Mouse (Mus musculus) right cerebral cortex, postnatal 14 days (tissue): Measurements from ENCODE around the gene Clca4b.
"Not testable (repeated sequence)": the region's sequence is repeated elsewhere in the genome, so short reads cannot be mapped to it uniquely, and the experiment has no call there.

Experiments used
- DNase-seq: peaks from one replicate; pipeline ENCODE4 v3.0.0; 2022

Clca4b gene

DNA sequence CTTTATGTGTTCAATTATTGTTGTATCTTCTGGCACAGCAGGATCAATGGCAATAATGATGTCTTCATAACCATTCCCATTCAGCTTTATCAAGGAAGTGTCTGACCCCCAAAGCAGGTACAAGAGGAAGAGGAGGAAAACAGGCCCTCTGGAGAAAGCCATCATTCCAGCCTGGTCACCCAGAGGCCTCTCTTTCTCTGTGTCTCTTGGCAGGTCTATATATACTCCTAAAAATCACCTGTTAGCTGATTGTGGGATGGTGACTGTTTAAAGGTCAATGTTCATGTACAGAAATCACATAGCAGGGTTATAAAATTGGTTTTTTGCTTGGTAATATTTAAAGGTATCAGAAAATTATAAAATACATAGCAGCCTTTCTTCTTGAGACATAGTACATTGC is at the start of gene Clca4b:
Gene Clca4b (minus strand): TSS at position 195 of the 400 bp plus-strand sequence.
- DNase-seq = no peak

DNA sequence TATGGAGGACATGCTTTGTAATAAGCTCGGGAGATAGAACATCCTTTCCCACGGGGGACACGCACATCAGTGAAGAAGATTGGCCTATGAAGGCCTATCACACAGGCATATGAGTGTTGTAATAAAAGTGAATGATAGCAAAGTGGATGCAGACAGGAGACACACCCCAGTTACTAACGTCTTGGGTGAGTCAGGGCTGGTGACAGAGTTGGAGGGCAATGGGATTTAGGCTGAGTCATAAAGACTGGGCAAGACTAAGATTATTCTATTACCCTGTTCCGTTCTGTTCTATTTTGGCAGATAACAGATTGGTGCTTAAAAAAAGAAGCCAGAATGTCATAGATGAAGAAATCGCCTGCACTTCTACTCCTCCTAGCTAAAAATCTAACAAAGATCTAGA is 48.2 kb upstream of the Clca4b start:
- no peak for DNase-seq

DNA sequence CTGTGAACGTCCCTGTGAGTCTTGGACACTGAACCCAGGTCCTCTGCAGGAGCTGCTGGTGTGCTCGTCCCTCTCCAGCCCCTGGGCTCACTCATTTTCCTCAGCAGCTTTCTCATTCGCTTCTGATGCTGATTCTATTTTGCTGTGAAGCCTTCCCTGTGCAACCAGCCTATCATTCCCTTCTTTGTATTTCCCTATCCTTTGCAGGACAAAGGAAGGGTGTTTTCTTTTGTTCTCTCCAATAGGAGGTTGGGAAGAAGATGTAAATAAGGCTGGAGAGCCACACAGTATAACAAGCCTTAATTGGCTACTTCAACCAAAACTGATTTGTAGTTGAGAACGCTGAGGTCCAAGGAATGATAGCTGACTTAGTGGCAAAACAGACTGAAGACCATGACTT is 45.3 kb upstream of the Clca4b start:
- no peak for DNase-seq

DNA sequence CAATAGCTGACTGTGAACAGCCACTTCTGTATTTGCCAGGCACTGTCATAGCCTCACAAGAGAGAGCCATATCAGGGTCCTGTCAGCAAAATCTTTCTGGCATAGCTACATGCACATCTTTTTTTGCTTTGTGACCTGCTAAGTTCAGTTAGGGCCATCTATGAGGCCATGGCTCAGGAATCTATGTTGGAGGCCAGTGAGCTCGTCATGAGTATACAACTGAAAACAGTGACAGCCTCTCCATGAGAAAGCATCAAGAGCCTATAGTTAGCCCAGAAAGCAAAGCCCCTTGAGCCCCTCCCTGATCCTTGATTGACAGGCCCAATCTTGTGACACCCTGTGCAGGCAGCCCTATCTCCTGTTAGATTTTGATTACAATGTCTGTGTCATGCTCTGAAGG is 43.8 kb upstream of the Clca4b start:
- no peak for DNase-seq

DNA sequence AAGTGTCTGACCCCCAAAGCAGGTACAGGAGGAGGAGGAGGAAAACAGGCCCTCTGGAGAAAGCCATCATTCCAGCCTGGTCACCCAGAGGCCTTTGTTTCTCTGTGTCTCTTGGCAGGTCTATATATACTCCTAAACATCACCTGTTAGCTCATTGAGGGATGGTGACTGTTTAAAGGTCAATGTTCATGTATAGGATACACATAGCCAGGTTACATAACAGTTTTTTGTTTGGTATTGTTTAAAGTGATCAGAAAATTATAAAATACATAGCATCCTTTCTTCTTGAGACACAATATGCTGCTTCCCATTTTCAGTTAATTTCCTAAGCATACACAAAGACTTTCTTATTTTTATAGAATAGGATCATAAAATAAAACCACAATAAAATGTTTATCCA is 42.6 kb upstream of the Clca4b start, which contains the start of gene Clca4a:
Gene Clca4a (minus strand): TSS at position 101 of the 400 bp plus-strand sequence.
- no peak for DNase-seq

DNA sequence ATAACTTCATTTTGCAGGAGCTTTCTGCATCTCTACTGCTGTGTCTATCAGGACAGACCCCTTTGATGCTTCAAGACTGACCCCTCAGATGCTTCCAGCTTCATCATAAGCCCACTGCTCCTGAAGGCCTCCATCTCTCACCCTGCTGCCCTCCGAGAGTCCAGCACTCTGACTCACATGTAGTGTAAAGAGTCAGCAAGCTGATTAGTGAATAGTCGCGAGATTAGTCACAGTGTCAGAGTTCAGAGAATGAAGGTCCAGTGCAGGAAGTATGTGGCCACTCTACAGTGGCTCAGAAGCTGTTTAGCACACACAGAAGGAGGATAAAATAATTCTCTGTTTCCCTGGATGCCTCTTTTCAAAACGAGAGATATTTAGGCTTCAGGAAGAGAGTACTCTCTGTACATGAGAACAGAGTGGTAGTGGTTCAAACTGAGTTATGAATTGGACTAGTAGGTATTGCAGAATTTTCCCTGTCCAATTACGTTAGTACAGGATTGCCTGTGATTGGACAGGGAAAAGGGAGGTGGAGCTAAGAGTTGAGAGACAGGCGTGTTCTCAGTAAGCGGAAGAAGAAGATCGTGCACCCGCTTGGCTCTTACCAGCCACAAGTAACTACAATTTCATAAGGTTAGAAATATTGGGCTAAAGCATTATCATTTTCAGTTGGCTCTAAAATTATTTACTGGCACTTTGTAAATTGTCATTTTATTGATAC is 39.4 kb upstream of the Clca4b start:
- DNase-seq = no peak

DNA sequence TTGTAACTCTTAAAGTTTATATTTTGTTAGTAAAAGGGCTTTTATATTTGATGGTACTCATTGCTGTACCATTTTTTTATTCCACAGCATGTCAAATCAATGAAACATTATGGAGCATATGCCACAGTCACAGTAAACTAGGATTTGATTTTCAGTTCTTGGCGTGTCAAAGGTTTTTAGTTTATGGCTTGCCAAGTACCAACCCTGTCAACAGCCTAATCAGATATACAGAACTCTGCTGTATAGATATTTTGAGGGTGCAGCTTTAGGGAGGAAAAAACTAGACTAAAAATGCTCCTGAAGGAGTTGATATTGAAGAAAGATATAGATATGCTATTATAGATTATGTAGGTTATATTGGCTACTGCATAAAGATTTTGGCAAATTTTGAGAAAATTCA is 37.4 kb upstream of the Clca4b start:
- DNase-seq = no peak

DNA sequence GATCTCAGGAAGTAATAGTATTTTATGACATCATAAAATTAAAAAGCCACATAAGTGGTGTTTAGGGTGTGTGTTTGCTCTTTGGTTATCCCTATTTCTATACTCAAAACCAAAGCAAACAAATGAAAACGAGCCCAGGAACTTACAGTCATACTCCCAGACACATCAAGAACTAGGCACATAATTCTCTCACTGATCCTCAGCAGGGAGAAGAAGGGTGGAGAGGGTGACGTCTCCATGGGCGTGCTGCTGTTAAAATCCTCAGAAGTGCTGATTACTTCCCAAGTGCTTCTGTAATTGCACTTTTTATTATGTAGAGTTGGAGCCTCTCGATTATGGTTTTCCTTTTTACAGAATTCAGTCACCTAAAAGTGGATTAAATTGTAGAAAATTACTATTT is 33.7 kb upstream of the Clca4b start:
- no peak for DNase-seq

DNA sequence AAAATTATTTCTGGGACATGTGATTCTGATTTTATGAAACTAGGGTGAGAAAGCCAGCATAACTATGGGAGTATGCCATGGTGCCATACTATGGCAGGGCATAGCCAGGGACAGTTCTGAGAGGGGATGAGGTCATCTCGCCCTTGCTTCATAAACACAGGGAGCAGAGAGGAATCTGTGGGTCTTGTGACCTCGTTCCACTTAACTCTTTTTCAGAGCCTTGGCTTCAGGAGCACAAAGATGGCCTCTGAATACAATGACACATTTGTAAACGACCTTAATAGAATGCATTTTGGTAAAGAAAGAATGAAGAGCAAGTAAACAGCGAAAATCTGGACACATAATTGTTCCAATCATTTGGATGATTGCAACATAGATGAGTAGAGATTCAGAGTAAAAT is 18.5 kb upstream of the Clca4b start:
- no peak for DNase-seq

DNA sequence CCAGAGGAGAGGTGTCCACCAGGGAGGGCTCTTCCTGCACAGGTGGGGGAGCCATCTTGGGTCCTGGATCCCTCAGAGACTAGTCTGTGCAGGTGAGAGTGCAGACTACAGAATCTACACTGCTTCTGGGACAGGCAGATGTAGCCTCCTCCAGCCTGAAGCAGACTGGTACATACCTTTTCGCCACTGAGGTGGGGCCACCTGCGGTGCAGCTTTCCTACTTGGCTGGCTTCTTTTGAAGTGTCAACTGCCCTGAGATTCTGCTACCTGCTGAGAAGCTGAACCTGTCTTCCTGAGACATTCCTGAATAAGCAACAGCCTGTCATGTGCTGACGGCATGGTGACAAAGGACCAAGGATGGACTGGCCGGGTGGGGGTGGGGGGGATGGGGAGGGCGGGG is 15.0 kb upstream of the Clca4b start:
- DNase-seq = not testable (repeated sequence)

DNA sequence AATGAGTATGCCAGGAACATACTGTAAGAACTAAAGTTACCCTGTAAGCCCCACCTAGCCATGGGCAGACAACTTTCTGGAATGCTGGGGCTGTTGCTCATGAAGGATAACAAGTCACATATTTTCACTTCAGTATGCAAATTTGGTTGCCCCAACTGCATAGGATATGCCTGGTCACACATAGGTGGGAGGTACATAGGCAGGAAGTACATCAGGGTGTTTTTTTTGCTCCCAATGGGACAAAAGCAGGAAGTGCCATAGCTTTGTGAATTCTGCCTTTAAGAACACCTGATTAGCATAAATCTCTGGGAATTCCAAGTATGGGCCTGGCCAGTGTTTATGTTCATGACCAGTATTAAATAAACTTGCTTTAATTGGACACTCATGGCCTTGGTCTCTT is 1.3 kb upstream of the Clca4b start:
- not testable (repeated sequence) for DNase-seq

DNA sequence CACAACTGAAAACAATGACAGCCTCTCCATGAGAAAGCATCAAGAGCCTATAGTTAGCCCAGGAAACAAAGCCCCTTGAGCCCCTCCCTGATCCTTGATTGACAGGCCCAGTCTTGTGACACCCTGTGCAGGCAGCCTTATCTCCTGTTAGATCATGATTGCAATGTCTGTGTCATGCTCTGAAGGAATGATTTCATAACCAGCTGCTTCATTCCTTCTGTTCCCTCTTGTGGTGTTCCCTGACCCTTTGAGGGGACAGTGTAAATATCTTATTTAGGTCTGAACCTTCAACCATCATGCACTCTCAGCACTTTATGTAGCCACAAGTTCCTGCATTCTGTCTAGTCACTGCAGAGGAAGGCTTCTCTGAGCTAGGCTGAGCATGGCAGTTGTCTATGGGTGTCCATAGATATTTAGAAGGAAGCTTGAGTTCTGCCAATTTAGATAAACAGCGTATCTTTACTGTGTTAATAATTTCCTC is 722 bp upstream of the Clca4b start:
- no peak for DNase-seq

DNA sequence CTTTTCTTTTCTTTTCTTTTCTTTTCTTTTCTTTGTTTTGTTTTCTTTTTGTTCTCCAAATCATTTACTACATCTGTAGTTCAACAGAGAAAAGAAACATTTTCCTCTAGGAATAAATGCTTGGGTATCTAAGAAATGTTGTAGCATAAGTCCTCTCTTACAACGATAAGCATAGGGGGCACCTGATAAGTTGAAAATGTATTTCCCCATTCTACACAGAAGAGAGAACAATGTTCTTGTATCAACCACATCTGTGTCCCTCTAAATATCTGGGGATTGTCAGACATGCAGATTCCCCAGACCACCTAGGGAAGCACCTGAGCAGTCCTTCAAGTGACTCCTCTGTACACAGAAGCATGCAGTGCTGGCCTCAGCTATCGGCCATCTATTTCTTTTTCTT is 18.3 kb downstream of the Clca4b start:
- no peak for DNase-seq

DNA sequence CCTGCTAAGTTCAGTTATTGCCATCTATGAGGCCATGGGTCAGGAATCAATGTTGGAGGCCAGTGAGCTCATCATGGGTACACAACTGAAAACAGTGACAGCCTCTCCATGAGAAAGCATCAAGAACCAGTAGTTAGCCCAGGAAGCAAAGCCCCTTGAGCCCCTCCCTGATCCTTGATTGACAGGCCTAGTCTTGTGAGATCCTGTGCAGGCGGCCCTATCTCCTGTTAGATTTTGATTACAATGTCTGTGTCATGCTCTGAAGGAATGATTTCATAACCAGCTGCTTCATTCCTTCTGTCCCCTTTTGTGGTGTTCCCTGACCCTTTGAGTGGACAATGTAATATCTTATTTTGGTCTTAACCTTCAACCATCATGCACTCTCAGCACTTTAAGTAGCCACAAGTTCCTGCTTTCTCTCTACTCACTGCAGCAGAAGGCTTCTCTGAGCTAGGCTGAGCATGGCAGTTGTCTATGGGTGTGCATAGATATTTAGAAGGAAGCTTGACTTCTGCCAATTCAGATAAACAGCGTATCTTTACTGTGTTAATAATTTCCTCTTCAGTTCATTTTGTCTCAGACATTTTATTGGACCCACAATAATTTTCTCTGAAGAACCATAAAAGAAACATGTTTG is 35.2 kb downstream of the Clca4b start:
- DNase-seq = no peak

DNA sequence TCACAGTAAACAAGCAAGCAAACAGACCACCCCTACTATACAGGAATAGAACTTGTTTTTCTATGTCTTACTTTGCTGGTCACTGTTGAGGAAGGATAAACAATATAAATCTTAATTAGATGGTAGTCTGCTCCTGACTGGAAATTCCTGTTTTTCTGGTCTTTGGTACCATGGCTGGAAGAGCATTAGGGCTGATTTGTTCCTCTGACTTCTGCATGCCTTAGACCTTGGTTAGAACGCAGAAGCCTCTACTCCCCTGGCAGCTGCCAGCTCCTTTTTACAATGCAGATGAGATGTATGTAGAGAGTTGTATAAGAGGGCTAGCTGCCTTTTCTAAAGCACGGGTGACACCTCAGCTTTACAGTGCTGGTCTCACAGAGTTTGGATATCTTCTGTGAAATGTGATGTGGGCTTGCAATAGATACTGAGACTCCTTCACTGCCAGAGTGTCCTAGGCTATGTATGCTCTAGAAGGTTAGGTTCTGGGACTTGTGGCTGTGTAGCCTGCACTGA is 42.0 kb downstream of the Clca4b start:
- DNase-seq = no peak

DNA sequence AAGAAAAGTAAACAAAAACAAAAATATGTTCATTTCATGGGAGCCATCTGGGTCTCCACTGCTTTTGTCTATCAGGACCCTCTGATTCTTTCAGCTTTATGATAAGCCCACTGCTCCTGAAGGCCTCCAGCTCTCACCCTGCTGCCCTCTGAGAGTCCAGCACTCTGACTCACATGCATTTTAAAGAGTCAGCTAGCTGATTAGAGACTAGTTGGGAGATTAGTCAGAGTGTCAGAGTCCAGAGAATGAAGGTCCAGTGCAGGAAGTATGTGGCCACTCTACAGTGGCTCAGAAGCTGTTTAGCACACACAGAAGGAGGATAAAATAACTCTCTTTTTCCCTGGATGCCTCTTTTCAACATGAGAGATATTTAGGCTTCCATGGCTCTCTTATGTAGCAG is 45.4 kb downstream of the Clca4b start:
- no peak for DNase-seq

DNA sequence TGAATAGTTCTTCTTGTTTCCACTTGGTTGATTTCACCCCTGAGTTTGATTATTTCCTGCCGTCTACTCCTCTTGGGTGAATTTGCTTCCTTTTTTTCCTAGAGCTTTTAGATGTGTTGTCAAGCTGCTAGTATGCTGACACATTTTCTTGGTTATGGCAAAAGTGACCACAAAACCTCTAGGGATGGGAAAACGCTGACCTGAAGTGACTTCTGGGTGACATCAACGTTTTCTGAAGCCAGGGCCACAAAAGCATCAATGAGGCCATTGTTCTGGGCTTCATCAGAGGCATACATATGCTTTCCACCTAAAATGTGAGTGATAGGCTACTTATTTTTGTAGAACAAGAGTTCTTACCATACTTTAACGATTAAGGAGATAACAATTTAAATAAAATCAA is 60.3 kb downstream of the Clca4b start:
- not testable (repeated sequence) for DNase-seq
